Mouse (Mus musculus): ENCODE measurements around the gene Abcf2.

Abcf2 gene

DNA sequence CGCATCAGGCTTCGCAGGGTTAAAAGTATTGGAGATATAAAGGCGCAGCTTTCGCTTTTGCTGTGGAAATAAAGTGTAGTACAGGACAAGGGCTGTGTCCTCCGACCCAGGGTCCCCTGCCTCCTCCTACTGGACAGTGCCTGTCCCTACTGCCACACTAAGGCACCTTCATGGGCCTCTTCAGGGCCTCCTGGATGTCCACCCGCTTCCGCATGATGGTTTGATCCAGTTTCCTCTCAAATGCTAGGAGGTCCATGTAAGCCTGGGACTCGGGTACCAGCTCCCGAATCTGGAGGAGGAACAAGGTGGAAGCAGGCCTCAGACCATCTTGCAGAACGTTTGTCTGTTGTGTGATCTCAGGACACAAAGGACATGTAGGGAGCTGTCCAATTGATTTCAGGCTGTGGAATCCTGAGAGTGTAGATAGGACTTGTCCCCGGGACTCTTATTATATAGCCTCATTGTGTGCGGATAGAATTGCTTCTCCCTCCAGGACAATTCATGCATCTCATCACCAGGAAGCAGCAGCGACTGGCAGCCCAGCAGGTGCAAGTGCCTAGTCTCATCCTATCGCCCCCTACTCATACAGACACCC is 18.6 kb upstream of the Abcf2 start:
- no peak for TF ChIP-seq GATA4 (IDR thresholded peaks at IDR 0.05; ENCODE audit: insufficient replicate concordance, low read length)

DNA sequence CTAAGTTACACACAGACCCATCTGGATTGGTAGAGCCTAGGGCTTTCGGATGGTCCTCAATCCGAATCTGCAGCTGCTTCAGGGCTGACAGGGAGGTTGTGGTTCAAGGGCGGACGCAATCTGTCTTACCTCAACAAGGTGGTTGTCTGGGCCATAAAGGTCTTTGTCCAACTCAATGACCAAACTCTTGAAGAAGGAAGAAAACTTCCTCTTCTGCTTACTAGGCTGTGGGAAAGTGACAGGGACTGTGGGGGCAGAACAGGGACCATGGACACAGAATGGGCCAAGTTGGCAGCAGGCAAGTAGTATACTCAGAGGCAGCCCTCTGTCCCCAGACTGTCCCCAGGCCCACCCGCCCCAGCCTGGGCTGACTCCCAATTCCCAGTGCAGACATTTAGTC is 18.0 kb upstream of the Abcf2 start:
- TF ChIP-seq GATA4 (IDR thresholded peaks at IDR 0.05; ENCODE audit: insufficient replicate concordance, low read length) = no peak

DNA sequence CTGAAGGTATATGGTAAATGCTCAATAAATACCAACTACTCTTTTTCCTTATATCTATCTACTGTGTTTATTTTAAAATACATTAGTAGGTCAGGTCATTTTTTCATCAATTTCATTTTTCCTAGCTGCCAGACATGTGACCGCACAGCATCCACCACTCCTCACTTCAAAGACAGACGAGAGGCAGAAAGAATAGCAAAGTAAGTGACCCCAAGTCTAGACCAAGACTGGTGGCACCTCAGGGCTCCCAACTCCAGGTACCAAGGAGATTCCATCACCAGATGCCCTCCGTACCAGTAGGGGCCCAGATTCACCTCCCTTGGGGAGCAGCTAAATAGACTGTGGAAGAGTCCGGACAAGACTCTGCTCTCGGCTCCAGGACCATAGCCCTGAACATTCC is 17.1 kb upstream of the Abcf2 start:
- TF ChIP-seq GATA4 (IDR thresholded peaks at IDR 0.05; ENCODE audit: insufficient replicate concordance, low read length) = no peak

DNA sequence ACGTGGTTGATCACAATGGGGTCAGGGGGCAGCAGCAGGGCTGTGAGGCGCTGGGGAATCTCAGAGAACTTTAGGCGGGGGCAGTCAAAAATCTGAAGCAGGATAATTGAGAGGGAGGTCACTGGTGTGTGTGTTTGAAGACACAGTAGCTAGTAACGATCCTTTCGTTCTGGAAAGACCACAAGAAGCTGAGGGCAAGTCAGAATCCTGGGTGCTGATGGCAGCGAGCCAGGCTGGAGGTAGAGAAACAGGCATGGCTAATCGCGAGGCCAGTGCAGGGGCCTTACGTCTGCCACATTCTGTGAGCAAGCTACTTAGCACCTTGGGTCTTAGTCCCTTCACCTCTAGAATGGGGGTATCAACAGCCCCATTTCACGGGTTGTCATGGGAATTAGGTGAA is 16.7 kb upstream of the Abcf2 start:
- TF ChIP-seq GATA4 (IDR thresholded peaks at IDR 0.05; ENCODE audit: insufficient replicate concordance, low read length) = no peak

DNA sequence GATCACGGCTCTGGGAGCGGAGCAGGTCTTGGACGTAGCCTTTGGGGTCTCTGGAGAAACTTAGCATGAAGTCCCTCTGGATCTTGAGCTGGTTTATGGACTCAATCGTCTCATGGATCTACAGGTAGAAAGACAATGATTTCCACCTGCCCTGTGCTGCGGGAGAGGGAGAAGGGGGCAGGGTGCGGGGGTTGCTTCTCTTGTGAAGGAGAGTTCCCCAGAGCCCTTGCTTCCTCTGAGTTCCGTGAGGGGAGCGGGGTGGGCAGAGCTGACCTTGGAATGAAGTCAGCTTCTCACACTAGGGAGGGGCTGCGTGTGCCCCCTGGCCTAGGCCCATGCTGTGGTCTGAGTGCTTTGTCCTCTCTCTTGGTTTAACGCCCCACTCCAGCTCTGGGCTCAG is 16.0 kb upstream of the Abcf2 start:
- TF ChIP-seq GATA4 (IDR thresholded peaks at IDR 0.05; ENCODE audit: insufficient replicate concordance, low read length) = no peak

DNA sequence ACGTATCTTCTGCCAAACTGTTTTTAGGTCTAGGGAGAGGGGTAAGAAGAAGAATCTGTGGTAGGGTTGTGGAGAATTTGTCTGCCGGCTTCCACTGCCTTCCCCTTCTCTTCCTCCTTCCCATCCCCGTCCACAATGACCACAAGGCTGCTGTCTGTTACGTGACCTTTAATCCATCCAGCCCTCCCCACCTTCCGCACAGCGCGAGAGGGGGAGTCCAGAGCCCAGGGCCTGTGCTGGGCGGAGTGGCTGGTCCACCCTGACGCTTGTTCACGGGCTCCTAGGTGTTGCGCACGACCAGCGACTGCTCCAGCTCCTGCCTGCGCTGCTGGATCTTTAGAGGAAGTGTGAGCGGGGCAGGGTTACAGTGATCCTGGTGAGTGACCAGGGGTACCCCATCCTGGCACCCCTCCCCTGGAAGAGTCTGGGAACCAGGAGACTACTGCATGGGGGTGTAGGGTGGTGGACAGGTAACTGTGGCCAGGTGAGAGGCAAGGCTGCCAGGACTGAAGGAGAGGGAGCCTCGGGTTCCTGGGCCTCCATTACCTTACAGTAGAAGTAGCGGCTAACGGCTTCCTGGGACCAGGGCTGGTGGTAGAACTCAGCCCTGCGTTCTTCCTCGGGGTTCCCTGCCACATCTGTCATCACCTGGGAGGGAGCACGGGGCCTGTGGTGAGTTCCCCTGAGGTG is 15.3 kb upstream of the Abcf2 start:
- TF ChIP-seq GATA4 (IDR thresholded peaks at IDR 0.05; ENCODE audit: insufficient replicate concordance, low read length) = no peak

DNA sequence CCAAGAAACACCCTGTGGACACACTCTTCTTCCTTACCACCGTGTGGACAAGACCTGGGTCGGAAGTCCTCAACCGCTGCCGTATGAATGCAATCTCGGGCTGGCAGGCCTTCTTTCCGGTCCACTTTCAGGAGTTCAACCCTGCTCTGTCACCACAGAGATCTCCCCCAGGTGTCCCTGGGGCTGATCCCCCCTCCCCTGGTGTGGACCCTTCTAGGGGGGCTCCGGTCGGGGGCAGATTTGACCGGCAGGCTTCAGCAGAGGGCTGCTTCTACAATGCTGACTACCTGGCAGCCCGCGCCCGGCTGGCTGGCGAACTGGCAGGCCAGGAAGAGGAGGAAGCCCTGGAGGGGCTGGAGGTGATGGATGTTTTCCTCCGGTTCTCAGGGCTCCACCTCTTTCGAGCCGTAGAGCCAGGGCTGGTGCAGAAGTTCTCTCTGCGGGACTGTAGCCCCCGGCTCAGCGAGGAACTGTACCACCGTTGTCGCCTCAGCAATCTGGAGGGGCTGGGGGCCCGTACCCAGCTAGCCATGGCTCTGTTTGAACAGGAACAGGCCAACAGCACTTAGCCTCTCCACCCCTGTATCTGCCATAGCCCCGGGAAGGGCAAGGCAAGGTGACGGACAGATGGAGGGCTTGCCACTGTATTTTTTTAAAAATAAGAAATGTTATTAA is 14.7 kb upstream of the Abcf2 start:
- no peak for TF ChIP-seq GATA4 (IDR thresholded peaks at IDR 0.05; ENCODE audit: insufficient replicate concordance, low read length)

DNA sequence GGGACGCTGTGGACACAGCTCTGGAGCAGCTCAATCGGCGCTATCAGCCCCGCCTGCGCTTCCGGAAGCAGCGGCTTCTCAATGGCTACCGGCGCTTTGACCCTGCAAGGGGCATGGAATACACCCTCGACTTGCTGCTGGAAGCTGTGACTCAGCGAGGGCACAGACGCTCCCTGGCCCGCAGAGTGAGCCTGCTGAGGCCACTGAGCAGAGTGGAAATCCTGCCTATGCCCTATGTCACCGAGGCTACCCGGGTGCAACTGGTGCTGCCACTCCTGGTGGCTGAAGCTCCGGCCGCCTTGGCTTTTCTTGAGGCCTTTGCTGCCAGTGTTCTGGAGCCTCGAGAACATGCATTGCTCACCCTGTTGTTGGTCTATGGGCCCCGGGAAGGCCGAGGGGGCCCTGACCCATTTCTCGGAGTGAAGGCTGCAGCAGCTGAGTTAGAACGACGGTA is 14.0 kb upstream of the Abcf2 start:
- TF ChIP-seq GATA4 (IDR thresholded peaks at IDR 0.05; ENCODE audit: insufficient replicate concordance, low read length) = peak; percentile 36; the same call in 1 of the 2 replicates

DNA sequence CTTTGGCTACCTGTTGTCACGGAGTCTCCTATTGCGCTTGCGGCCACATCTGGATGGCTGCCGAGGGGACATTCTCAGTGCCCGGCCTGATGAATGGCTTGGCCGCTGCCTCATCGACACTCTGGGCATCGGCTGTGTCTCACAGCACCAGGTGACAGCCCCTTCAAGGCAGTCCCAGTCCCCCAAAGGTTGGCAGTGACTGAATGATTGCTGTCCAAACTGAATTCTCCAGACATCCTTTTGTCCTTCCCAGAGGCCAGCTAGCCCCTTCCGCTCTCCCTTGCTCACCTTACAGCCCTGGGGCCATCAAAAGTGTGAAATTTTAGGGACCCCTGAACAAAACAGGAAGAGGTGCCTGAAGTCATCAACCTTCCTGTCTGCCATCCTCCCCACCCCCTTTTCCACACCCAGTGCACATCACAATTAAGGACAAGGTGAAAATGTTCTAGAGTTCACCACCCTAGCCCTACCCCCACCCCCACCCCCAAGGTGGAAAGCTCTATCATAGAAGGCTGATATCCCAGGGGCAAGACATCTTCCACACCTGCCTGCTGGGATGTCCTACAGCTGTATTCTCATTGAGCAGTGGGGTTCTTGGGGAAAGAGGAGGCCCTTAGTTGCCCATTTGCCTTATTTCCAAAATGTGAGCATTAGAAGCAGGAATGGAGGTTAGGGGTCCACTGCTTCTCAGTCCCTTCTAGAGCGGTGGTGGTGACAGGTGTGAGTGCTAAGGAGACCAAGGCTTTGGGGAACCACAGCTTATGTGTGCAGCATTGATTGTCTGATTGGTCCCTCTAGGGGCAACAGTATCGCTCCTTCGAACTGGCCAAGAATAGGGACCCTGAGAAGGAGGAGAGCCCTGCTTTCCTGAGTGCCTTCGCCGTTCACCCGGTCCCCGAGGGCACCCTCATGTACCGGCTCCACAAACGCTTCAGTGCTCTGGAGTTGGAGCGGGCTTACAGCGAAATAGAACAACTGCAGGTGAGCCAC is 12.5 kb upstream of the Abcf2 start:
- no peak for TF ChIP-seq GATA4 (IDR thresholded peaks at IDR 0.05; ENCODE audit: insufficient replicate concordance, low read length)

DNA sequence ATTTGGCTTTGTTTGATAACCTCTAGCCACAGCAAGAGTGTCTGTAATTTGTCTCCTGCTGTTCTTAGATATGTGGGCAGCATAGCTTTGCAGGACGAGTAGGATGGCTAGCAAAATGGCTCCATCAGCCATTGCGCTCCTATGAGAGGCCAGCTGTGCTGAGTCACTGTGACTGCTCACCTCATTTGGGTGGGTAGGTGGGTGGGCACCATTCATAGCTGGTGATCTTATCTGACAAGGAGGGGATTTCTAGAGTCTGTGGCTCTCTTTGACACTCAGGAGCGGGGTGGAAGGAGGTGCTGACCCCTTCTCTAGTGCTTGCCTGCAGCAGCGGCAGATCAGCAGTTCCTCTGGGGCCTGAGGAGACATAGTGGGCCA is 9.9 kb upstream of the Abcf2 start:
- no peak for TF ChIP-seq GATA4 (IDR thresholded peaks at IDR 0.05; ENCODE audit: insufficient replicate concordance, low read length)

DNA sequence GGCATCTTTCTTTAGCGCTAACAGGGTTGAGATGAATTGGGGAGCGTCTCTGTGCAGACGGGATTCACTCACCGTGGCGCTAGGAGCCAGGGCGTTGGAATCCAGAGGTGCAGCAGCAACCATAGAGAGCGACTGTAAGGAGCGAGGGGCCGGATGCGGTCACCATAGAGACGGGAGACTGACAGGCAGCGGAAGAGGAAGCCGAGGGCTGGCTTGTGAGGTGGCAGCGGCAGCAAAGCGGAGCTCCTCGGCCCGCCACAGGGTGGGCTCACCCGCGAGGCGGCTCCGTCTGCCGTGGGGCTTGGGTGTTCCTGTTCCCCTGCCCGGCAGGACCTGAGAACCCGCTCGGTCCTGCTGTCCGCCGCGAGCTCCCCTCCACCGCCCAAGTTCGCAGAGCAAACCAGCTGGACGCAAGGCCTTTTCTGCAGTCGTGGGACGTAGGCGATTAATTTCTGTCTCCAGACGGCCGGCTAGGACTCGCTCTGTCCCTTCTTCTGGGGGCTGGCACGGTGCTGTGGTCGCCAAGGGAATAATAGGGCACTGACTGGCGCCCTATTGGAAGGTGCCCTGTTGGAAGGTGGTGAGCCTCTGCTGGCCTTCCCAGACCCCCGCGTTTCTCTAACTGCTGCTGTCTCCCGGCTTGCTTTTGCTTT is 9.4 kb upstream of the Abcf2 start, which contains the start of gene Chpf2:
Chpf2 (plus strand) TSS at position 195 of the 653 bp plus-strand sequence.
- TF ChIP-seq GATA4 (IDR thresholded peaks at IDR 0.05; ENCODE audit: insufficient replicate concordance, low read length) = no peak

DNA sequence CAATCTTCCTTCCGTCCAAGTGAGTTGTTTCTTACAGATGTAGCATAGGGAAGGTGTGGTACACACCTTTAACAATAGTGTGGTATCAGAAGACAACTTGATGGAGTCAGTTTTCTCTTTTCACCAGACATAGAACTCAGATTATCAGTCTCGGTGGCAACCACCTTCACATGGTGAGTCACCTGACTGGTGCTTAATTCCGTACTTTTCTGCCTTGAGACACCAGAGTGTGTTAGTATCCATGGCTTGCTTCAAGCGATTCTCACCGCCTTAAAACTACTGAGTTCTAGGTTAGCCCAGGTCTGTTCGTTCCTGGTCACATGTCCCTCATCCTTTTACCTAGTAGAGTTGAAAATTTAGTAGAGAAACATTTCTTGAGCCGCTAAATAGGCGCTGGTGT is 8.8 kb upstream of the Abcf2 start:
- TF ChIP-seq GATA4 (IDR thresholded peaks at IDR 0.05; ENCODE audit: insufficient replicate concordance, low read length) = no peak

DNA sequence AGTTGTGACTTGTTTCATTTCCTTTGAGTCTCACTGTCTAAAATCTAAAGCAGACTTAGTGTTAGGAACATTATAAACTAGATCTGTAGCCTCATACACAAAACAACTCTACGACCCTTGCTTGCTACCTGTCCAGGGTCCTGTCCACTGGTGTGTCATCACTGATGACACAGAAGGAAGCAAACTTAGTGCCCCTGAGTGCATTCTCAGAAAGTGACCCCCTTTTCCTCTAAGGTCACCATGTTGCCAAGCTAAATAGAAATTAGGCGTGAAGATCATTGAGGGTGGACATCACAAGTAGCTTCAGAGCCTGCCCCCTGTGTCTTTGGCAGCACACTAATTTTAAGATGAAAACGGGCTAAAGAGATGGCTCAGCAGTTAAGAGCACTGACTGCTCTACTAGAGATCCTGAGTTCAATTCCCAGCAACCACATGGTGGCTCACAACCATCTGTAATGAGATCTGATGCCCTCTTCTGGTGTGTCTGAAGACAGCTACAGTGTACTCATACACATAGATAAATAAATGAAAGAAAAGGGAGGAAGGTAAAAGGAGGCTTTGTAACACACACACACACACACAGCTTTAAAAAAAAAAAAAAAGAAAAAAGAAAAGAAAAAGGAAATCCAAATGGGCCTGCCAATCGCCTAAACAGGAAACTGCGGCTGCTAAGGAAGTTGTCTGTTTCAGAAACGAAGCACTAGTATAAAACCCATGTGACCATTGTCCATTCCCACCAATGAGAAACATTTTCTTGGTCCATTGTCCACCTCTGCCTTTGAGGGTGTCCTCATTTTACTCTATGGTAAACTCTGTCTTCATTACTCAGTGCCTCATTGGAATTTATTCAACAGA is 1.1 kb upstream of the Abcf2 start:
- no peak for TF ChIP-seq GATA4 (IDR thresholded peaks at IDR 0.05; ENCODE audit: insufficient replicate concordance, low read length)

DNA sequence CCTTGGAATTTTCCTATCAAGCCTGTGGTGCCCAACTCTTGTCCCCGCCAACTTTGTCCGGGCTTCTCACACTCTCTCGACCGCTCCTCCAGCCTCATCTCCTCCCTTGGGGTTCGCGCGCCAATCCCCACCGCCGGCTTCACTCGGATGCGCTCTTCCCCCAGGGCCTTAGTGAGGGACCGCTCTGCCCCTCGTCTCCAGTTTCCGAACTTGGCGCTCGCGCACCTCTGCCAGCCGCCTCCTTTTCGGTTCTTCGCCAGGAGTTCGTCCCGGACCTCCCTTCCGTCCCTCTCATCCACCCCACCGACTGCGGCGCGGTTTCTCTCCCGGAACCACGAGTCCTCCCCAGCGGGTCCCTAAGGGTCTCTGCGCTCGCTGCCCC is 475 bp downstream of the Abcf2 start:
- no peak for TF ChIP-seq GATA4 (IDR thresholded peaks at IDR 0.05; ENCODE audit: insufficient replicate concordance, low read length)
